In genomic region chr16:18348601-18349175, GRCm38 (mm10) we compare ENCODE assay signal across 9 mouse cellular contexts. TPM values are rescaled to one million over a fixed set of nuclear protein-coding genes. Genes with fewer than 3 reads are reported as not detected.
A peak's percentile ranks its signal among the peaks of the same experiment; 100 is the strongest.
DNase-seq lines count a peak whose midpoint lies in the region; ATAC-seq lines count a peak whose summit lies in the region.
"Had no signal": no experiment of that assay in that cellular context is flagged by ENCODE, and none has a peak within 500 bp of the region (broad histone marks: within the 10 kb centered on the region; RNA-seq: fewer than 3 reads in every experiment).

No protein-coding gene starts in this region.

- no peak for ATAC-seq in embryonic facial prominence, embryonic 12.5 days (ENCODE audit: insufficient number of reproducible peaks, insufficient read depth, low FRiP score, low TSS enrichment)
- ATAC-seq in hindbrain, embryonic 12.5 days (ENCODE audit: low FRiP score) = peak; percentile 1; the same call in 1 of the 2 replicates
- ATAC-seq in liver, embryonic 13.5 days (ENCODE audit: low read depth) = no peak
- ATAC-seq in neural tube, embryonic 15.5 days (ENCODE audit: low FRiP score) = peak; percentile 6
- ATAC-seq in frontal cortex, adult (ENCODE audit: low TSS enrichment) = no peak

- H3K27me3 ChIP-seq in heart, embryonic 10.5 days (ENCODE audit: insufficient read depth, poor library complexity, severe bottlenecking) = peaks cover 48% of the 10 kb centered on the region
- peaks cover 36% of the 10 kb centered on the region for H3K27me3 ChIP-seq in embryonic facial prominence, embryonic 12.5 days
- H3K27me3 ChIP-seq in hindbrain, embryonic 12.5 days = peaks cover 16% of the 10 kb centered on the region
- peaks cover 62% of the 10 kb centered on the region for H3K27me3 ChIP-seq in liver, embryonic 13.5 days
- no peaks in the 10 kb centered on the region for H3K27me3 ChIP-seq in neural tube, embryonic 15.5 days (replicated peaks)

- H3K27ac ChIP-seq in heart, embryonic 10.5 days = peak overlapping the region; percentile 85
- no peak overlapping the region for H3K27ac ChIP-seq in embryonic facial prominence, embryonic 12.5 days
- H3K27ac ChIP-seq in hindbrain, embryonic 12.5 days = peak overlapping the region; percentile 46
- H3K27ac ChIP-seq in liver, embryonic 13.5 days = no peak overlapping the region
- peak overlapping the region; percentile 81 for H3K27ac ChIP-seq in neural tube, embryonic 15.5 days (replicated peaks)
- H3K27ac ChIP-seq: macrophage had no signal

- no peaks in the 10 kb centered on the region for H3K36me3 ChIP-seq in heart, embryonic 10.5 days
- H3K36me3 ChIP-seq in embryonic facial prominence, embryonic 12.5 days = no peaks in the 10 kb centered on the region
- H3K36me3 ChIP-seq in hindbrain, embryonic 12.5 days = no peaks in the 10 kb centered on the region
- H3K36me3 ChIP-seq in liver, embryonic 13.5 days = no peaks in the 10 kb centered on the region
- peaks cover 6% of the 10 kb centered on the region; the same call in 1 of the 2 replicates for H3K36me3 ChIP-seq in neural tube, embryonic 15.5 days

- peaks cover 33% of the 10 kb centered on the region for H3K4me1 ChIP-seq in heart, embryonic 10.5 days
- 0 out of 2 replicates have a peak, but pooled peaks cover 8% of the 10 kb centered on the region for H3K4me1 ChIP-seq in embryonic facial prominence, embryonic 12.5 days
- H3K4me1 ChIP-seq in hindbrain, embryonic 12.5 days = peaks cover 40% of the 10 kb centered on the region
- H3K4me1 ChIP-seq in liver, embryonic 13.5 days (replicated peaks) = peaks cover 57% of the 10 kb centered on the region
- H3K4me1 ChIP-seq in neural tube, embryonic 15.5 days = peaks cover 64% of the 10 kb centered on the region

- under 1% methylated on average over 28 of the region's 28 CpGs for WGBS in heart, embryonic 10.5 days
- WGBS in embryonic facial prominence, embryonic 12.5 days = under 1% methylated on average over 26 of the region's 28 CpGs
- WGBS in hindbrain, embryonic 12.5 days = under 1% methylated on average over 28 of the region's 28 CpGs
- WGBS in liver, embryonic 13.5 days (ENCODE audit: insufficient replicate concordance) = 4% methylated on average over 28 of the region's 28 CpGs
- WGBS in neural tube, embryonic 15.5 days = 1% methylated on average over 28 of the region's 28 CpGs

- DNase-seq in heart, embryonic 10.5 days (ENCODE audit: low spot score) = no peak
- no peak for DNase-seq in heart, adult 11 months
- peak; percentile 25 for DNase-seq in ES-CJ7 (ENCODE audit: low read depth, low spot score)
- no peak for DNase-seq in liver, embryonic 13.5 days

- peak overlapping the region; percentile 88 for H3K4me3 ChIP-seq in heart, embryonic 10.5 days
- peak overlapping the region; percentile 69 for H3K4me3 ChIP-seq in embryonic facial prominence, embryonic 12.5 days
- H3K4me3 ChIP-seq in hindbrain, embryonic 12.5 days = peak overlapping the region; percentile 84
- peak overlapping the region; percentile 57 for H3K4me3 ChIP-seq in liver, embryonic 13.5 days (replicated peaks)
- H3K4me3 ChIP-seq in neural tube, embryonic 15.5 days (replicated peaks) = peak overlapping the region; percentile 91

- H3K9me3 ChIP-seq in heart, embryonic 10.5 days = no peaks in the 10 kb centered on the region
- no peaks in the 10 kb centered on the region for H3K9me3 ChIP-seq in embryonic facial prominence, embryonic 12.5 days
- H3K9me3 ChIP-seq in hindbrain, embryonic 12.5 days (replicated peaks) = no peaks in the 10 kb centered on the region
- H3K9me3 ChIP-seq in liver, embryonic 13.5 days (replicated peaks) = no peaks in the 10 kb centered on the region
- H3K9me3 ChIP-seq in neural tube, embryonic 15.5 days (replicated peaks) = no peaks in the 10 kb centered on the region

- peak overlapping the region; percentile 68 for H3K9ac ChIP-seq in embryonic facial prominence, embryonic 12.5 days
- peak overlapping the region; percentile 86 for H3K9ac ChIP-seq in hindbrain, embryonic 12.5 days
- peak overlapping the region; percentile 39 for H3K9ac ChIP-seq in liver, embryonic 13.5 days
- H3K9ac ChIP-seq in neural tube, embryonic 15.5 days (replicated peaks) = peak overlapping the region; percentile 93

- peak overlapping the region; percentile 81 for H3K4me2 ChIP-seq in embryonic facial prominence, embryonic 12.5 days (replicated peaks)
- H3K4me2 ChIP-seq in hindbrain, embryonic 12.5 days (replicated peaks) = peak overlapping the region; percentile 81
- peak overlapping the region; percentile 65 for H3K4me2 ChIP-seq in liver, embryonic 13.5 days
- H3K4me2 ChIP-seq in neural tube, embryonic 15.5 days = peak overlapping the region; percentile 77

RNA-seq across cellular contexts. Expression of gene Arvcf, which starts 0.7 kb away (rescaled TPM):
- 25.8 and 29.7 TPM in 2 replicates for polyA plus RNA-seq in heart, embryonic 10.5 days (2016; fragmentation: Nextera tagmentation; extraction: Ambion mirVana)
- polyA plus RNA-seq in embryonic facial prominence, embryonic 12.5 days (2016; fragmentation: Nextera tagmentation; extraction: Ambion mirVana) = 44.4 and 47.0 TPM in 2 replicates
- polyA plus RNA-seq in hindbrain, embryonic 12.5 days (2016; fragmentation: Nextera tagmentation; extraction: Ambion mirVana) = 105 and 119 TPM in 2 replicates
- polyA plus RNA-seq in liver, embryonic 13.5 days (2015; fragmentation: Nextera tagmentation; extraction: Ambion mirVana) = 7.6 and 7.9 TPM in 2 replicates
- 71.2 and 72.5 TPM in 2 replicates for polyA plus RNA-seq in neural tube, embryonic 15.5 days (2015; fragmentation: Nextera tagmentation; extraction: Ambion mirVana)

RNA-seq across cellular contexts. Expression of gene Tango2, which starts 0.8 kb away (rescaled TPM):
- polyA plus RNA-seq in heart, embryonic 10.5 days (2016; fragmentation: Nextera tagmentation; extraction: Ambion mirVana) = 51.3 and 62.1 TPM in 2 replicates
- 22.5 and 30.1 TPM in 2 replicates for polyA plus RNA-seq in embryonic facial prominence, embryonic 12.5 days (2016; fragmentation: Nextera tagmentation; extraction: Ambion mirVana)
- polyA plus RNA-seq in hindbrain, embryonic 12.5 days (2016; fragmentation: Nextera tagmentation; extraction: Ambion mirVana) = 48.2 and 50.5 TPM in 2 replicates
- polyA plus RNA-seq in liver, embryonic 13.5 days (2015; fragmentation: Nextera tagmentation; extraction: Ambion mirVana) = 69.6 and 71.4 TPM in 2 replicates
- 98.7 and 115 TPM in 2 replicates for polyA plus RNA-seq in neural tube, embryonic 15.5 days (2015; fragmentation: Nextera tagmentation; extraction: Ambion mirVana)

RNA-seq across cellular contexts. Expression of gene Dgcr8, which starts 59.6 kb away (rescaled TPM):
- polyA plus RNA-seq in heart, embryonic 10.5 days (2016; fragmentation: Nextera tagmentation; extraction: Ambion mirVana) = 25.4 and 30.0 TPM in 2 replicates
- polyA plus RNA-seq in embryonic facial prominence, embryonic 12.5 days (2016; fragmentation: Nextera tagmentation; extraction: Ambion mirVana) = 40.1 and 40.2 TPM in 2 replicates
- 34.2 and 35.0 TPM in 2 replicates for polyA plus RNA-seq in hindbrain, embryonic 12.5 days (2016; fragmentation: Nextera tagmentation; extraction: Ambion mirVana)
- polyA plus RNA-seq in liver, embryonic 13.5 days (2015; fragmentation: Nextera tagmentation; extraction: Ambion mirVana) = 13.4 and 13.8 TPM in 2 replicates
- 28.0 and 30.0 TPM in 2 replicates for polyA plus RNA-seq in neural tube, embryonic 15.5 days (2015; fragmentation: Nextera tagmentation; extraction: Ambion mirVana)

Comparison
In these comparisons a context has a peak if more than half of its experiments do, and no peak if none do; other contexts are left out.
1. H3K27ac ChIP-seq: peak in heart, embryonic 10.5 days (single experiment), hindbrain, embryonic 12.5 days (single experiment) and neural tube, embryonic 15.5 days (single experiment); none in embryonic facial prominence, embryonic 12.5 days (single experiment) and liver, embryonic 13.5 days (single experiment).
2. ATAC-seq: peak in hindbrain, embryonic 12.5 days (single experiment) and neural tube, embryonic 15.5 days (single experiment); none in embryonic facial prominence, embryonic 12.5 days (single experiment), liver, embryonic 13.5 days (single experiment) and frontal cortex, adult (single experiment).
3. H3K9ac ChIP-seq: peak in every context shown above with its lines; median percentile 93 in neural tube, embryonic 15.5 days; 86 in hindbrain, embryonic 12.5 days; 68 in embryonic facial prominence, embryonic 12.5 days; 39 in liver, embryonic 13.5 days.
4. Peak in every context shown above with its lines, with median percentiles within 50 percentile points of each other: H3K4me3 ChIP-seq and H3K4me2 ChIP-seq.